Mouse (Mus musculus): Measurements from ENCODE around the gene Rnf38. TPM values are rescaled to one million over a fixed set of nuclear protein-coding genes. Genes with fewer than 3 reads are reported as not detected.

The Rnf38 gene
- polyA plus RNA-seq, 1 experiment: 133 TPM

GRCm38 (mm10) chr4:44078358-44078933 lies 155.1 kb downstream of the Rnf38 start:
- Histone ChIP-seq H3K4me1 (ENCODE audit: control insufficient read depth, insufficient read depth, low read length) (no peaks in the 10 kb centered on the region), H3K9ac (ENCODE audit: low read depth, poor library complexity, severe bottlenecking) (no peak overlapping the region)

More at GRCm38 (mm10) chr4:44078358-44078933, 155.1 kb downstream of the Rnf38 start:
- no peaks in the 10 kb centered on the region for H3K27me3 ChIP-seq (ENCODE audit: control insufficient read depth, insufficient read depth, low read length, poor library complexity, severe bottlenecking)
- no peak for TF ChIP-seq POLR2A (IDR thresholded peaks at IDR 0.05; ENCODE audit: insufficient read depth, low read length)
- no peak for TF ChIP-seq CTCF (IDR thresholded peaks at IDR 0.05; ENCODE audit: low read depth, low read length)
- TF ChIP-seq EP300 (IDR thresholded peaks at IDR 0.05; ENCODE audit: insufficient read depth, low read depth, low read length): no peak
- no peak overlapping the region for H3K4me3 ChIP-seq (ENCODE audit: low read depth, low read length)
- H3K36me3 ChIP-seq (ENCODE audit: control insufficient read depth, insufficient read depth, low read length, poor library complexity, severe bottlenecking): no peaks in the 10 kb centered on the region
- H3K9me3 ChIP-seq (replicated peaks; ENCODE audit: control insufficient read depth, insufficient read depth, low read length, poor library complexity, severe bottlenecking): no peaks in the 10 kb centered on the region
- no peak overlapping the region for H3K27ac ChIP-seq (ENCODE audit: insufficient read depth, low read length)

Other genes starting within 250 kb of the Rnf38 start
- gene Clta, start 229.3 kb downstream of the Rnf38 start, polyA plus RNA-seq (2011; ENCODE audit: insufficient read depth, insufficient read length, low read depth, missing spikeins): 265 and 277 TPM in 2 replicates
- gene Gne, start 149.6 kb downstream of the Rnf38 start, polyA plus RNA-seq (2011; ENCODE audit: insufficient read depth, insufficient read length, low read depth, missing spikeins): 28.6 and 40.7 TPM in 2 replicates
- 95.6 and 96.8 TPM in 2 replicates for gene Melk, start 67.1 kb upstream of the Rnf38 start, polyA plus RNA-seq (2011; ENCODE audit: insufficient read depth, insufficient read length, low read depth, missing spikeins)